In genomic region chr10:117149942-117150617, GRCm38 (mm10) we compare ENCODE assay signal across 8 mouse cellular contexts. TPM values are rescaled to one million over a fixed set of nuclear protein-coding genes. Genes with fewer than 3 reads are reported as not detected.
A peak's percentile ranks its signal among the peaks of the same experiment; 100 is the strongest.
DNase-seq lines count a peak whose midpoint lies in the region; ATAC-seq and TF ChIP-seq lines count a peak whose summit lies in the region.

No protein-coding gene starts in this region.

- H3K9me3 ChIP-seq in forebrain, embryonic 13.5 days (replicated peaks): no peaks in the 10 kb centered on the region

- H3K4me2 ChIP-seq in forebrain, embryonic 13.5 days: peak overlapping the region; percentile 84

- H3K4me3 ChIP-seq in left cerebral cortex, adult 2 months: peak overlapping the region; percentile 45
- peak overlapping the region; percentile 35 for H3K4me3 ChIP-seq in forebrain, embryonic 13.5 days

- H3K36me3 ChIP-seq in forebrain, embryonic 13.5 days (ENCODE audit: poor library complexity, severe bottlenecking): no peaks in the 10 kb centered on the region

- no peak overlapping the region; the same call in 1 of the 2 replicates for H3K27ac ChIP-seq in left cerebral cortex, adult 2 months
- H3K27ac ChIP-seq in forebrain, embryonic 13.5 days: no peak overlapping the region

- DNase-seq in left cerebral cortex, adult 2 months (ENCODE audit: extremely low spot score in 1 of 2, low spot score in 2 of 2): peak in 1 of 2 experiments; percentile 22
- DNase-seq in left cerebral cortex, adult 9 months (ENCODE audit: low spot score in 2 of 2): no peak
- peak; percentile 87 for DNase-seq in c-Kit-positive CD71-positive TER-119-negative erythroid progenitor cells, embryonic 14.5 days (ENCODE audit: low read depth)
- peak; percentile 53 to 59 for DNase-seq in kidney, adult 8-10 months
- peak; percentile 49 for DNase-seq in lung, postnatal 10 days
- peak; percentile 36 for DNase-seq in ovary, postnatal 36 days (ENCODE audit: low spot score)
- no peak for DNase-seq in gastrocnemius, adult 8-10 months (ENCODE audit: low spot score in 2 of 2)

- no peak; the same call in 1 of the 2 replicates for TF ChIP-seq CTCF in left cerebral cortex, adult 2 months (IDR thresholded peaks at IDR 0.05)

- peaks cover 30% of the 10 kb centered on the region for H3K4me1 ChIP-seq in forebrain, embryonic 13.5 days

- WGBS in forebrain, embryonic 13.5 days: 1% methylated on average over 23 of the region's 23 CpGs

- peak overlapping the region; percentile 43 for H3K9ac ChIP-seq in forebrain, embryonic 13.5 days

- intact Hi-C loops in left cerebral cortex, adult 2 months (cut with DNase I): loop anchor here (5.0 to 10.0 kb wide), 4 partner anchors 57 to 195 kb away; partner anchors contain the start of genes Rab3ip and Yeats4

- peaks cover 14% of the 10 kb centered on the region for H3K27me3 ChIP-seq in forebrain, embryonic 13.5 days

- ATAC-seq in forebrain, embryonic 13.5 days: no peak

RNA-seq across cellular contexts. Expression of gene Frs2, which starts 1.7 kb away (rescaled TPM):
- 10 to 100 TPM; 36.6 to 36.9 TPM for total RNA-seq in left cerebral cortex, adult 2 months (2021)
- 16.0 and 19.7 TPM in 2 replicates for polyA plus RNA-seq in forebrain, embryonic 13.5 days (2015; fragmentation: Nextera tagmentation; extraction: Ambion mirVana)
- 10 to 100 TPM in 1 of 4 experiments, 1 to 10 TPM in 3; 8.9 to 10.1 (median 9.4) TPM for total RNA-seq in gastrocnemius, adult 8-10 months (2022)

Comparison
In these comparisons a context has a peak if more than half of its experiments do, and no peak if none do; other contexts are left out.
1. DNase-seq: peak in c-Kit-positive CD71-positive TER-119-negative erythroid progenitor cells, embryonic 14.5 days (single experiment), kidney, adult 8-10 months (2 of 2), lung, postnatal 10 days (single experiment) and ovary, postnatal 36 days (single experiment); none in left cerebral cortex, adult 9 months (0 of 2) and gastrocnemius, adult 8-10 months (0 of 2).